ENCODE assay signal across 9 mouse cellular contexts in genomic region chr2:135140576-135140975, GRCm38 (mm10).
DNase-seq lines count a peak whose midpoint lies in the region; ATAC-seq lines count a peak whose summit lies in the region.
"Had no signal": no experiment of that assay in that cellular context is flagged by ENCODE, and none has a peak within 500 bp of the region (broad histone marks: within the 10 kb centered on the region; RNA-seq: fewer than 3 reads in every experiment).

No protein-coding gene starts in this region.

- H3K27me3 ChIP-seq in heart, embryonic 16.5 days (ENCODE audit: control insufficient read depth, insufficient read depth, low read length) = no peaks in the 10 kb centered on the region
- no peaks in the 10 kb centered on the region for H3K27me3 ChIP-seq in hindbrain, embryonic 15.5 days

- no peak for ATAC-seq in heart, embryonic 16.5 days (replicated peaks; ENCODE audit: extremely low read depth, insufficient read depth, low FRiP score)
- no peak for ATAC-seq in hindbrain, embryonic 15.5 days (ENCODE audit: low FRiP score, low read depth)

- H3K9me3 ChIP-seq in heart, embryonic 16.5 days (replicated peaks; ENCODE audit: control insufficient read depth, low read length) = no peaks in the 10 kb centered on the region
- no peaks in the 10 kb centered on the region for H3K9me3 ChIP-seq in hindbrain, embryonic 15.5 days

- intact Hi-C loops in heart, postnatal 10 days (cut with DNase I) = no loop called here

- H3K4me2 ChIP-seq in heart, embryonic 16.5 days (ENCODE audit: low read depth, low read length) = peak overlapping the region; percentile 15; the same call in 1 of the 2 replicates
- 0 out of 2 replicates have a peak overlapping the region, but pooled peaks have one; percentile 1 for H3K4me2 ChIP-seq in hindbrain, embryonic 15.5 days

- no peak overlapping the region for H3K9ac ChIP-seq in heart, embryonic 16.5 days (ENCODE audit: low read length)
- H3K9ac ChIP-seq in hindbrain, embryonic 15.5 days = no peak overlapping the region

- H3K4me3 ChIP-seq in heart, embryonic 16.5 days (ENCODE audit: low read length) = no peak overlapping the region
- H3K4me3 ChIP-seq in hindbrain, embryonic 15.5 days = no peak overlapping the region

- H3K27ac ChIP-seq in heart, embryonic 16.5 days (ENCODE audit: low read length) = no peak overlapping the region
- H3K27ac ChIP-seq in hindbrain, embryonic 15.5 days (replicated peaks) = no peak overlapping the region

- 15% methylated on average over 8 of the region's 8 CpGs for WGBS in heart, embryonic 16.5 days
- 2% methylated on average over 8 of the region's 8 CpGs for WGBS in hindbrain, embryonic 15.5 days

- DNase-seq in heart, postnatal 10 days = no peak
- peak; percentile 61 for DNase-seq in embryo, embryonic 9.5 days (ENCODE audit: extremely low spot score)
- peak; percentile 60 for DNase-seq in neural tube, embryonic 10.5 days (ENCODE audit: extremely low spot score, low spot score)
- no peak for DNase-seq in adrenal gland, adult 18-20 months (ENCODE audit: low spot score in 2 of 2)
- no peak for DNase-seq in urinary bladder, postnatal 4 days (ENCODE audit: low spot score in 2 of 2)
- DNase-seq: cerebellum, postnatal 25 days; kidney, adult 11 months had no signal

- H3K36me3 ChIP-seq in heart, embryonic 16.5 days (ENCODE audit: control insufficient read depth, insufficient read depth) = no peaks in the 10 kb centered on the region
- no peaks in the 10 kb centered on the region for H3K36me3 ChIP-seq in hindbrain, embryonic 15.5 days

- H3K4me1 ChIP-seq in heart, embryonic 16.5 days (ENCODE audit: control insufficient read depth, insufficient read depth, low read length) = peaks cover 8% of the 10 kb centered on the region
- peaks cover 10% of the 10 kb centered on the region for H3K4me1 ChIP-seq in hindbrain, embryonic 15.5 days (replicated peaks)

Comparison
In these comparisons a context has a peak if more than half of its experiments do, and no peak if none do; other contexts are left out.
1. DNase-seq: peak in embryo, embryonic 9.5 days (single experiment) and neural tube, embryonic 10.5 days (single experiment); none in heart, postnatal 10 days (0 of 2), adrenal gland, adult 18-20 months (0 of 2) and urinary bladder, postnatal 4 days (0 of 2).